Mouse (Mus musculus): ENCODE data around the gene Lhx8.

- TF ChIP-seq CTCF (IDR thresholded peaks at IDR 0.05; ENCODE audit: control insufficient read depth, insufficient read depth, insufficient replicate concordance, low read depth, low read length) (no peak), POLR2A (IDR thresholded peaks at IDR 0.05; ENCODE audit: control insufficient read depth, low read depth, low read length) (no peak)
Measured at GRCm38 (mm10) chr3:154257312-154257711, 73.1 kb downstream of the Lhx8 start.
